In genomic region chr7:28926172-28926571, GRCm38 (mm10) we compare ENCODE assay signal across 12 mouse cellular contexts. TPM values are rescaled to one million over a fixed set of nuclear protein-coding genes. Genes with fewer than 3 reads are reported as not detected.
A peak's percentile ranks its signal among the peaks of the same experiment; 100 is the strongest.
DNase-seq lines count a peak whose midpoint lies in the region; ATAC-seq and TF ChIP-seq lines count a peak whose summit lies in the region.
"Had no signal": no experiment of that assay in that cellular context is flagged by ENCODE, and none has a peak within 500 bp of the region (broad histone marks: within the 10 kb centered on the region; RNA-seq: fewer than 3 reads in every experiment).

No protein-coding gene starts in this region.

- no peak for TF ChIP-seq CTCF in lung, postnatal 0 days (IDR thresholded peaks at IDR 0.05)

- ATAC-seq in heart, embryonic 15.5 days (replicated peaks; ENCODE audit: insufficient number of reproducible peaks, insufficient read depth, low FRiP score, low read depth) = no peak
- ATAC-seq in lung, postnatal 0 days = no peak
- ATAC-seq in limb, embryonic 14.5 days (ENCODE audit: low FRiP score, low read depth) = no peak

- TF ChIP-seq EP300 in lung, postnatal 0 days (IDR thresholded peaks at IDR 0.05) = no peak

- H3K9me3 ChIP-seq in heart, embryonic 15.5 days (replicated peaks) = no peaks in the 10 kb centered on the region
- H3K9me3 ChIP-seq in lung, postnatal 0 days (ENCODE audit: low read length) = no peaks in the 10 kb centered on the region
- no peaks in the 10 kb centered on the region for H3K9me3 ChIP-seq in limb, embryonic 14.5 days (ENCODE audit: control insufficient read depth, low read length)

- H3K4me2 ChIP-seq in heart, embryonic 15.5 days = no peak overlapping the region
- H3K4me2 ChIP-seq in lung, postnatal 0 days (replicated peaks; ENCODE audit: low read depth, low read length) = no peak overlapping the region
- no peak overlapping the region for H3K4me2 ChIP-seq in limb, embryonic 14.5 days (replicated peaks; ENCODE audit: low read depth, low read length, severe bottlenecking)

- TF ChIP-seq POLR2A in limb, embryonic 14.5 days (IDR thresholded peaks at IDR 0.05; ENCODE audit: borderline replicate concordance, extremely low read depth, insufficient read depth, insufficient read length) = no peak

- no peaks in the 10 kb centered on the region for H3K27me3 ChIP-seq in heart, embryonic 15.5 days
- no peaks in the 10 kb centered on the region for H3K27me3 ChIP-seq in lung, postnatal 0 days (replicated peaks; ENCODE audit: insufficient read depth, low read length)
- no peaks in the 10 kb centered on the region for H3K27me3 ChIP-seq in limb, embryonic 14.5 days (ENCODE audit: control insufficient read depth, insufficient read depth, low read length)

- peaks cover 5% of the 10 kb centered on the region; the same call in 1 of the 2 replicates for H3K36me3 ChIP-seq in heart, embryonic 15.5 days
- H3K36me3 ChIP-seq in lung, postnatal 0 days (ENCODE audit: insufficient read depth, low read length) = no peaks in the 10 kb centered on the region
- peaks cover 13% of the 10 kb centered on the region for H3K36me3 ChIP-seq in limb, embryonic 14.5 days (ENCODE audit: control insufficient read depth, insufficient read depth, low read length)

- no peak overlapping the region for H3K9ac ChIP-seq in heart, embryonic 15.5 days
- H3K9ac ChIP-seq in lung, postnatal 0 days (replicated peaks; ENCODE audit: low read depth) = no peak overlapping the region
- H3K9ac ChIP-seq in limb, embryonic 14.5 days (ENCODE audit: low read depth, low read length, severe bottlenecking) = no peak overlapping the region

- 31% methylated on average over 2 of the region's 2 CpGs for WGBS in heart, embryonic 15.5 days
- 33% methylated on average over 2 of the region's 2 CpGs for WGBS in lung, postnatal 0 days
- WGBS in limb, embryonic 14.5 days = 80% methylated on average over 2 of the region's 2 CpGs

- DNase-seq in heart, adult 9 months (ENCODE audit: low spot score in 2 of 2) = no peak
- no peak for DNase-seq in lung, postnatal 0 days (ENCODE audit: low spot score)
- DNase-seq in lung, postnatal 25 days (ENCODE audit: low spot score) = no peak
- no peak for DNase-seq in limb, embryonic 14.5 days (ENCODE audit: low spot score)
- no peak for DNase-seq in adipocyte (ENCODE audit: low spot score)
- no peak for DNase-seq in B cell, adult 2 months
- DNase-seq in frontal cortex, adult 2 months (ENCODE audit: extremely low spot score in 1 of 2, low spot score in 1 of 2) = no peak
- DNase-seq: cerebellum, postnatal 10 days; kidney, adult 9 months; lung, postnatal 14 days; right cerebral cortex, postnatal 25 days had no signal

- H3K4me3 ChIP-seq in heart, embryonic 15.5 days = no peak overlapping the region
- no peak overlapping the region for H3K4me3 ChIP-seq in lung, postnatal 0 days (ENCODE audit: low read depth, low read length)
- no peak overlapping the region for H3K4me3 ChIP-seq in limb, embryonic 14.5 days (replicated peaks; ENCODE audit: low read length)

- peak overlapping the region; percentile 97 for H3K27ac ChIP-seq in heart, embryonic 15.5 days
- peak overlapping the region; percentile 81 for H3K27ac ChIP-seq in lung, postnatal 0 days (ENCODE audit: low read length)
- 0 out of 2 replicates have a peak overlapping the region, but pooled peaks have one; percentile 89 for H3K27ac ChIP-seq in limb, embryonic 14.5 days (replicated peaks; ENCODE audit: low read depth, low read length)

- peaks cover 83% of the 10 kb centered on the region for H3K4me1 ChIP-seq in heart, embryonic 15.5 days (replicated peaks)
- peaks cover 51% of the 10 kb centered on the region for H3K4me1 ChIP-seq in lung, postnatal 0 days (ENCODE audit: insufficient read depth, low read depth, low read length)
- H3K4me1 ChIP-seq in limb, embryonic 14.5 days (ENCODE audit: control insufficient read depth, insufficient read depth, low read length) = peaks cover 64% of the 10 kb centered on the region

RNA-seq across cellular contexts. Expression of gene Actn4, which starts 36.0 kb away (rescaled TPM):
- 236 and 281 TPM in 2 replicates for polyA plus RNA-seq in heart, embryonic 15.5 days (2015; fragmentation: Nextera tagmentation; extraction: Ambion mirVana)
- 202 and 218 TPM in 2 replicates for polyA plus RNA-seq in lung, postnatal 0 days (2015; fragmentation: Nextera tagmentation; extraction: Ambion mirVana)
- 268 and 299 TPM in 2 replicates for polyA plus RNA-seq in limb, embryonic 14.5 days (2012; rRNA removed)
- polyA plus RNA-seq in limb, embryonic 14.5 days (2014; fragmentation: Nextera tagmentation; extraction: Ambion mirVana) = 295 and 304 TPM in 2 replicates
- polyA plus RNA-seq in frontal cortex, adult 2 months (2012; rRNA removed) = 214 and 220 TPM in 2 replicates

RNA-seq across cellular contexts. Expression of gene Capn12, which starts 45.0 kb away (rescaled TPM):
- 0.33 and 0.42 TPM in 2 replicates for polyA plus RNA-seq in heart, embryonic 15.5 days (2015; fragmentation: Nextera tagmentation; extraction: Ambion mirVana)
- polyA plus RNA-seq in lung, postnatal 0 days (2015; fragmentation: Nextera tagmentation; extraction: Ambion mirVana) = 0.27 and 0.33 TPM in 2 replicates
- 0.19 and 0.25 TPM in 2 replicates for polyA plus RNA-seq in limb, embryonic 14.5 days (2012; rRNA removed)
- 0.58 and 0.94 TPM in 2 replicates for polyA plus RNA-seq in limb, embryonic 14.5 days (2014; fragmentation: Nextera tagmentation; extraction: Ambion mirVana)
- 0.71 and 1.00 TPM in 2 replicates for polyA plus RNA-seq in frontal cortex, adult 2 months (2012; rRNA removed)

RNA-seq across cellular contexts. Expression of gene Eif3k, which starts 55.5 kb away (rescaled TPM):
- 239 and 261 TPM in 2 replicates for polyA plus RNA-seq in heart, embryonic 15.5 days (2015; fragmentation: Nextera tagmentation; extraction: Ambion mirVana)
- polyA plus RNA-seq in lung, postnatal 0 days (2015; fragmentation: Nextera tagmentation; extraction: Ambion mirVana) = 287 and 294 TPM in 2 replicates
- 473 and 518 TPM in 2 replicates for polyA plus RNA-seq in limb, embryonic 14.5 days (2012; rRNA removed)
- polyA plus RNA-seq in limb, embryonic 14.5 days (2014; fragmentation: Nextera tagmentation; extraction: Ambion mirVana) = 450 TPM in 2 replicates
- 311 and 352 TPM in 2 replicates for polyA plus RNA-seq in frontal cortex, adult 2 months (2012; rRNA removed)

RNA-seq across cellular contexts. Expression of gene Map4k1, which starts 55.7 kb away (rescaled TPM):
- 2.8 and 7.6 TPM in 2 replicates for polyA plus RNA-seq in heart, embryonic 15.5 days (2015; fragmentation: Nextera tagmentation; extraction: Ambion mirVana)
- 2.0 and 3.5 TPM in 2 replicates for polyA plus RNA-seq in lung, postnatal 0 days (2015; fragmentation: Nextera tagmentation; extraction: Ambion mirVana)
- 9.3 and 9.5 TPM in 2 replicates for polyA plus RNA-seq in limb, embryonic 14.5 days (2012; rRNA removed)
- polyA plus RNA-seq in limb, embryonic 14.5 days (2014; fragmentation: Nextera tagmentation; extraction: Ambion mirVana) = 6.4 and 7.0 TPM in 2 replicates
- polyA plus RNA-seq in frontal cortex, adult 2 months (2012; rRNA removed) = 3.1 and 3.8 TPM in 2 replicates
